Mouse (Mus musculus) megakaryocyte, embryonic 14.5 days (primary cell): ENCODE measurements at regions not wholly inside any gene's neighbourhood (a gene's known extent, or its start where the extent isn't known, plus 50 kb on each side); places are given as distances from the start of the nearest gene placed in this dataset.
A peak's percentile ranks its signal among the peaks of the same experiment; 100 is the strongest.

ENCODE experiments used
- H3K27me3 ChIP-seq: replicated peaks from 2 replicates; pipeline ENCODE3; 2012; ENCODE audit warnings: inconsistent platforms
- H3K36me3 ChIP-seq: replicated peaks from 2 replicates; pipeline ENCODE3; 2012; ENCODE audit warnings: low read length, inconsistent platforms, mixed read lengths
- H3K4me1 ChIP-seq: 2 replicates; pipeline ENCODE4 v1.6.1; 2012; ENCODE audit warnings: inconsistent platforms
- H3K4me3 ChIP-seq: replicated peaks from 2 replicates; pipeline ENCODE3; 2012; ENCODE audit warnings: moderate library complexity, mild to moderate bottlenecking, inconsistent platforms
- H3K9me3 ChIP-seq: 2 replicates; pipeline ENCODE4 v1.6.1; 2012; ENCODE audit warnings: inconsistent platforms
- FLI1 ChIP-seq: IDR thresholded peaks from 2 replicates; pipeline ENCODE4 v1.6.1; 2012; ENCODE audit warnings: low read length, inconsistent platforms, mixed read lengths
- GATA1 ChIP-seq: IDR thresholded peaks from 3 replicates; pipeline ENCODE4 v1.6.1; 2012; ENCODE audit warnings: mixed read lengths, low read length, inconsistent platforms, borderline replicate concordance

DNA sequence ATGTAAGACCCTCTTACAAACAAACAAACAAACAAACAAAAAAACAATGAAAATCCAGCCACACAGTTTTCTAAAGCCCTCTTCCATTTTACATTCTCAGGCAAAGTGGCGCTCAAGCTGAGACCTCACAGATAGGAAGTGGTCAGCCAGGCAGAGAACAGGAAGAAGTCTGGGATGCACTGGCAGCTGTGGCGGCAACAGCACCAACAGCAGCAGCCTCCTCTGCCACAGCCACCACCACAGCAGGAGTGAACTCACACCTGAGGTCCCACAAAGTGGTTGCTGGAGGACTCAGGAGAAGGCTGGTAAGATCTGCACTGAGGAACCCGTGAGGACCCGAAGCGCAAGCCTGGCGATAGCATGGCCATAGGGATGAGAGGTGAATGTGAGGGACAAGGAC lies 156.3 kb downstream of the Grm4 start:
- Histone ChIP-seq H3K9me3 (peaks cover 55% of the 10 kb centered on the region), H3K36me3 (no peaks in the 10 kb centered on the region), H3K27me3 (peaks cover 64% of the 10 kb centered on the region), H3K4me1 (peaks cover 31% of the 10 kb centered on the region), H3K4me3 (peak overlapping the region; percentile 64)
- no peak for TF ChIP-seq FLI1
- TF ChIP-seq GATA1 = no peak

DNA sequence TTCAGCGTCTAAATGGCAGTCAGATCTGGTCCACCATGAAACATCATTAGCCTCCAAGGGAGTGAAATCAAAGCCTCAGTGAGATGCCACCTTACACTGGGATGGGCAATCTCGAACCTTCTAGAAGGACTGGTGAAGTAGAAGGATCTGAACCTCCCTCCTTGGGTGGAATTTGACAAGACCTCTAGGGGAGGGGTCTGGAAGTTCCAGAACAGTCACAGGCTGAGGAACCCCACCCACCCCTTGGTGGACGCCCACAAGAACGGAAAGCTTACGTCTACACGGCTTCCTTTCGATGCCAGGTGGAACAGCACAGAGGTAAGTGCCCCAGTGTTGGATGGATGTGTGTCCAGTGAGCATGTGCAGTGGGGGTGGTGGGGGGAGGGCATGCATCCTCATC lies 156.9 kb downstream of the Grm4 start:
- H3K4me1 ChIP-seq = peaks cover 34% of the 10 kb centered on the region
- peaks cover 60% of the 10 kb centered on the region for H3K27me3 ChIP-seq

DNA sequence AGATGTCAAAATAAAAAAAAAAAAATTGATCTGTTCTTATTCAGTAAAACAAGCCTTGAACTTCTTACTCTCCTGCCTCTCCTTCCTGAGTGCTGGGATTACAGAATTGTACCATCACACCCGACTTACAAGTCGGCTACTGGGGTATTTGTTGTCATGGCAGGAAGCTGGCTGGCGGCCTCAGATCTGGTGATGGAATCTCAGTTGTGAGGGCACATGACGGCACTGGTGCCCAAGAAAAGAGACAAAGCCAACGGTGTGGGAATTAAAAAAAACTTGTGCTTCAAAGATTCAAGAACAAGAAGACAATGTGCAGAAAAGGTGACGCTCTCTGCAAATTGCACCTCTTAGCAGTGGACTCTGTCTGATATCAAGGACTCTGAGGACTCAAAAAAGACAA lies 157.3 kb downstream of the Grm4 start:
- H3K27me3 ChIP-seq = peaks cover 62% of the 10 kb centered on the region
- H3K4me1 ChIP-seq = peaks cover 38% of the 10 kb centered on the region
- TF ChIP-seq FLI1 = no peak
- TF ChIP-seq GATA1 = no peak

More for the DNA sequence above, 156.9 kb downstream of the Grm4 start:
- Histone ChIP-seq H3K9me3 (peaks cover 49% of the 10 kb centered on the region), H3K36me3 (no peaks in the 10 kb centered on the region), H3K4me3 (peak overlapping the region; percentile 54)
- TF ChIP-seq FLI1 = no peak
- TF ChIP-seq GATA1 = no peak

DNA sequence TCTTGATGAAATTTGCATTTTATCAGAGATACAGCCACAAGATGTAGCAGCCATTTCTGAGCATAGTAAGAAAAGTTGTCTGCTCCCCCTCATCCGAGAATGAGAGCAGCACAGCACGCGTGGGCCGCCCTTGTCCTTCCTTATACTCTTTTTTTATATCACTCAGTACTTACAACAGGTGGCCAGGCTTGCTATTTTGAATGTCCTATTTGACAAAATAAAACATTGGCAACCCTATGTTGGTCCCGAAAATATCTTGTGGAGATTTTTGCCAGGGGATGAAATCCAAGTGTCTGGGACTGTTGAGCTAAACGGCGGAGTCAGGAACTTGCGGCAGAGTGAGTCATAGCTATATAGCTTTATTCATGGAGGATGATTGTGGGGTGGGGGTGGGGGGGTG lies 158.0 kb upstream of the Lemd2 start:
- Histone ChIP-seq H3K4me1 (peaks cover 41% of the 10 kb centered on the region), H3K36me3 (no peaks in the 10 kb centered on the region), H3K9me3 (peaks cover 29% of the 10 kb centered on the region), H3K4me3 (no peak overlapping the region), H3K27me3 (peaks cover 64% of the 10 kb centered on the region)
- TF ChIP-seq FLI1 (no peak), GATA1 (no peak)

More for the DNA sequence above, 157.3 kb downstream of the Grm4 start:
- no peaks in the 10 kb centered on the region for H3K36me3 ChIP-seq
- no peak overlapping the region for H3K4me3 ChIP-seq
- peaks cover 45% of the 10 kb centered on the region for H3K9me3 ChIP-seq

DNA sequence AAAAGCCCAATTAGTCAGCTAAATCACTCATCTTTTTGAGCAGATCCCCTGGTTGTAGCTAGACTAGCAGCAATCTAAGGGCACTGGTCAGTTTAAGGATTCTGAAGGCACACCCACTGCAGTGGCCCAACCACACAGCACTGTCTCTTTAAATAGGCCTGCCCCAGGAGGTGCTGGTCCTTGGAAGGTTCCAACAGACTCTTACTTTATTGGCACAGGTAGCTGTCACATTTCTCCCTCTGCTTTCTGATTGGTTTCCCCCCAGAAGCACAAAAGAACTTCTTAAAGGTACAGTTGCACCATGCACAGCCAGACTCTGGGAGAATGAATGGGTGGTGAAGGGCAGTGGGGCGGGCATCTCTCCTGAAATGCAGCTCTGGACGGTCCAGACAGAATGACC lies 157.1 kb upstream of the Lemd2 start:
- Histone ChIP-seq H3K4me1 (peaks cover 44% of the 10 kb centered on the region), H3K27me3 (peaks cover 63% of the 10 kb centered on the region)

DNA sequence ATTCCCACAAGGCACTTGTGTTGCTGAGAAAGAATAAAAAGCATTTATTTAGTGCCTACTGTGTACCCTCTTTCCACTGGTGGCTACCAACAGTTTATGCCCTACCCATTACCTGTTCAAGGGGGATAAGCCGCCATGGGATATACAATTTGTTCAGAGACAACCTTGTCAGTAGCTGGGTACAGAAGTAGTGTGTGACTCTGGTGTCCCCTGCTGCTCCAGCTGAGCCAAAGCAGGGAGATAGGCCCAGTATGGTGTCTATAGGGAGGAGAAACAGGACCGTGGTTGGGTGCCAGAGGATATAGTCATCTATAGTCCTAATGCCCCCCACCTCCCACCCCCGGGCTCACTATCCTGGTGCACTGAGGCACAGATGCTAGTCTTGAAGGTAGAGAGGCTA lies 152.6 kb upstream of the Lemd2 start:
- Histone ChIP-seq H3K4me3 (no peak overlapping the region), H3K27me3 (peaks cover 47% of the 10 kb centered on the region), H3K4me1 (peaks cover 19% of the 10 kb centered on the region), H3K9me3 (peaks cover 11% of the 10 kb centered on the region), H3K36me3 (no peaks in the 10 kb centered on the region)
- TF ChIP-seq GATA1 = no peak

More for the DNA sequence above, 157.1 kb upstream of the Lemd2 start:
- H3K36me3 ChIP-seq = no peaks in the 10 kb centered on the region
- H3K4me3 ChIP-seq = no peak overlapping the region
- no peak for TF ChIP-seq FLI1
- no peak for TF ChIP-seq GATA1
- H3K9me3 ChIP-seq = peaks cover 23% of the 10 kb centered on the region

DNA sequence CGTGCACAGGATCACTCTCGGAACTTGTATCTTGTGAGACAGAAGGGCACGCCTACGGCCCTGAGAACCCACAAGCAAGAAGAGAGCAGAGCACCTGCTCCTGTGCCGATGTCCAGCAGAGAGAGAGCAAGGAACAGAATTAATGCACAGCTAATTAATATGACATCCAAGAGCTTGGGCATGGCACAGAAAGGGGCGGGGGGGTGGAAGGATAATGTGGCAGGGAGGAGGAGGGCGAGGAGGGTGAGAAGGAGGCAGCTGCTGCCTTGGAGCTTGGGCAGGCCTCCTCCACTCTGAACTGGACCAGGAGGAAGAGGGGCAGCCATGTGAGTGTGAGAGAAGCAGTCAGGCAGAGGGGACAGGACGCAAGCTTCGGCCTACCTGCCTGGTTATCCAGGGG lies 151.4 kb upstream of the Lemd2 start:
- Histone ChIP-seq H3K36me3 (no peaks in the 10 kb centered on the region), H3K4me1 (peaks cover 15% of the 10 kb centered on the region), H3K4me3 (no peak overlapping the region), H3K27me3 (peaks cover 38% of the 10 kb centered on the region), H3K9me3 (peaks cover 14% of the 10 kb centered on the region)
- TF ChIP-seq FLI1 = no peak
- no peak for TF ChIP-seq GATA1

DNA sequence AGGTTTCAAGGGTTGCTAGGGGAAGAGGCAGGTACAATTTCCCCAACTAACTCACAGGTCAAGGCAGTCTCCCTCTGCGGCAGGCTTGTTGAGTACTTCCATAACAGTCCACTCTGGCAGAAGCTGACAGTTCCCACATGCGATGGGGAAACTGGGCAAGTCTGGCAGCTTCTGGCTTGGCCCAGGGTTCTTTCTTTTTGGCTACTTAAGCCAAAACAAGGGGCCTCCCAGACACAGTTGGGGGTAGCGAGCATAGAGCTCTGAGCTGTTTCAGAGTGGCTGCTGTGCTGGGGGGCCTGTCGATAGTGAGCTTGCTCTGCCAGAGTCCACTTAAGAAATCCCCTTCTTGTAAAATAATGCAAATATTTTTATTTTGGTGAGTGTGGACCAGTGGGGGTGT lies 150.8 kb upstream of the Lemd2 start:
- TF ChIP-seq GATA1 (no peak), FLI1 (no peak)
- peaks cover 37% of the 10 kb centered on the region for H3K27me3 ChIP-seq
- H3K4me1 ChIP-seq = peaks cover 13% of the 10 kb centered on the region
- no peaks in the 10 kb centered on the region for H3K36me3 ChIP-seq
- peaks cover 20% of the 10 kb centered on the region for H3K9me3 ChIP-seq
- H3K4me3 ChIP-seq = no peak overlapping the region

DNA sequence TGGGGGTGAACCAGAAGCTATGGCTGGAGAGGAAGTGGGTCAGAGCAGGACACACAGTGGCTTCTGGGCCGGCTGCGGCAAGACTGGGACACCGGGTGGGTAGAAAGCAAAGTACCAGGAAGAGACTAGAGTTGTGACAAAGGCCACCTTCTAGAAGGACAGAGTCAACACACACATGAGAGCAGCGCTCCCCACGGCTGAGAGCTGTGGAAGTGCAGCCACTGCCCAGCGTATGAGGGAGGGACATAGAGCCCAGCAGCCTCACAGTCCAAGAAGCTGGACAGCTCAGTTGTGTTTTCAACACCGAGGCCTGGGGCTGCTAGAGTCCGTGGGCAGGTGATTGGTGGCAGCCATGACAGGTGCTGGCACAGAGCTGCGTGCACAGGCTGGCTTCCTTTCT lies 145.6 kb upstream of the Lemd2 start:
- peaks cover 40% of the 10 kb centered on the region for H3K27me3 ChIP-seq
- peaks cover 15% of the 10 kb centered on the region for H3K9me3 ChIP-seq
- TF ChIP-seq FLI1 (no peak), GATA1 (no peak)

DNA sequence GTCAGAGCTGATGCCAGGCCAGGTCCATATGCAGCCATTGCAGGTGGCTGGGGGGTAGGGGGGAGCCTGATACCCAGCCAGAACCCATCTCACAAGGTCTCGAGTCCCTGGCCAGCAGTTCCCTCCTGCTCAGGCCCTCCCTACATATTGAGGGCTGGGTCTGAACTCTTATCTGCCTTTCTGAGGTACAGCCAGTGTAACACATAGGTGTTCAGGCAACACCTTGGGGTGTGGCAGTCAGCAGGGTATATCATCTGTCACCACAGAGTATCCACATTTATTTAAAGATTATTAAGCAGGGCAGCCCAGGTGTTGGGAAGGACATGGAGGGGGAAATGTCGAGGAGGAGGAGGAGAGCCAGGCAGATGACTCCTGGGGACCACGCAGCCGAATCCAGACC lies 145.2 kb upstream of the Lemd2 start:
- Histone ChIP-seq H3K27me3 (peaks cover 39% of the 10 kb centered on the region), H3K36me3 (peaks cover 2% of the 10 kb centered on the region), H3K4me3 (no peak overlapping the region), H3K9me3 (peaks cover 13% of the 10 kb centered on the region), H3K4me1 (peaks cover 29% of the 10 kb centered on the region)
- TF ChIP-seq GATA1 = no peak
- no peak for TF ChIP-seq FLI1

More for the DNA sequence above, 145.6 kb upstream of the Lemd2 start:
- Histone ChIP-seq H3K36me3 (no peaks in the 10 kb centered on the region), H3K4me1 (peaks cover 24% of the 10 kb centered on the region), H3K4me3 (no peak overlapping the region)
